Mouse (Mus musculus): ENCODE data around the gene Efna5. TPM values are rescaled to one million over a fixed set of nuclear protein-coding genes. Genes with fewer than 3 reads are reported as not detected.

Efna5 gene
- polyA plus RNA-seq, 1 experiment from 2014 or later: 56.7 TPM

DNA sequence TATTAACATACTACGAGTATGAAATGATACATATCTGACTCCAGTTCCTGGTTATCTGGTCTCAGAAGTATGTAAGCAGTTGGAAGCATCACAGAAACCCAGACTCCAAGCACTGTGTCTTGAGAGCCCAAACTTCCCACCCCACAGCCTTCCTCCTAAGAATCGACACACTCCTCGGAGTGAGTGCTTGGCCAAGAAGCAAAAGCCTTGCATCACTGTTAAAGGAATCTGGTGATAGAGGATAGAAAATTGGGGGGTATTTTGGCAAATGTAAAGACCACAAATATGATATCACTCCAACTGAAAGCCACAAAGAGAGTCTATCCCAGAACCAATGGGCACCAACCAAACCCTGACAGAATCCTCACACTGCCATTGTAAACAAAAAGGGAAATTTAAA, 104.4 kb downstream of the Efna5 start:
- no peak overlapping the region for H3K9ac ChIP-seq (ENCODE audit: low read depth, low read length)
- H3K27me3 ChIP-seq (ENCODE audit: control insufficient read depth, insufficient read depth, low read length): 0 out of 2 replicates have a peak, but pooled peaks cover 2% of the 10 kb centered on the region
- no peaks in the 10 kb centered on the region for H3K9me3 ChIP-seq (ENCODE audit: control insufficient read depth, low read length)
- ATAC-seq (ENCODE audit: low FRiP score) (no peak), DNase-seq (ENCODE audit: low spot score) (no peak)
- no peaks in the 10 kb centered on the region for H3K4me1 ChIP-seq (replicated peaks; ENCODE audit: control insufficient read depth, insufficient read depth, low read length)
- H3K36me3 ChIP-seq (ENCODE audit: control insufficient read depth, insufficient read depth, low read length): no peaks in the 10 kb centered on the region
- H3K4me3 ChIP-seq (ENCODE audit: low read depth, low read length): no peak overlapping the region
- no peak overlapping the region for H3K27ac ChIP-seq (ENCODE audit: low read depth, low read length)
- 81% methylated on average over 3 of the region's 3 CpGs for WGBS
- no peak overlapping the region for H3K4me2 ChIP-seq (replicated peaks; ENCODE audit: low read depth, low read length)

DNA sequence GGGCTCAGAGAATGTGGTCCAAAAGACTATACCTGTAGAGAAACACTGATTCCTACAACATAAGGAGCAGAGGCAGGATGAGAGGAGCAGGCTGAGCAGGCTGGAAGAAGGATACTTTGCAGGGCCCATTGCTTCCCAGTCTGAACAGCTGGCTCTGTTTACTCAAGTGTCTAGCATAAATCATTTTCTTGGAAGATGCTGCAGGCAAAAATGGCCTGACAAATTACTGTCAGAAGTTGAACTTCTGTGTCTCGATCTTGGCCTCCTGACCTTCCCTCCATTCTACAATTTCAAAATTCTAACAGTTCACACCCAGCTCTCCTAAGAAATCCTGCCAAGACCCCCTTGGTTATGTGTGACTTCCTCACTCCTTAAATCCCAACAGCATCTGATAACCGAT, 105.1 kb downstream of the Efna5 start:
- no peaks in the 10 kb centered on the region for H3K36me3 ChIP-seq (ENCODE audit: control insufficient read depth, insufficient read depth, low read length)
- ATAC-seq (ENCODE audit: low FRiP score) (no peak), DNase-seq (ENCODE audit: low spot score) (no peak)
- H3K27me3 ChIP-seq (ENCODE audit: control insufficient read depth, insufficient read depth, low read length): 0 out of 2 replicates have a peak, but pooled peaks cover 2% of the 10 kb centered on the region
- H3K4me1 ChIP-seq (replicated peaks; ENCODE audit: control insufficient read depth, insufficient read depth, low read length): no peaks in the 10 kb centered on the region
- H3K9me3 ChIP-seq (ENCODE audit: control insufficient read depth, low read length): no peaks in the 10 kb centered on the region
- H3K4me2 ChIP-seq (replicated peaks; ENCODE audit: low read depth, low read length): no peak overlapping the region
- no peak overlapping the region for H3K9ac ChIP-seq (ENCODE audit: low read depth, low read length)
- H3K27ac ChIP-seq (ENCODE audit: low read depth, low read length): no peak overlapping the region
- no peak overlapping the region for H3K4me3 ChIP-seq (ENCODE audit: low read depth, low read length)
- 53% methylated on average over 2 of the region's 2 CpGs for WGBS

DNA sequence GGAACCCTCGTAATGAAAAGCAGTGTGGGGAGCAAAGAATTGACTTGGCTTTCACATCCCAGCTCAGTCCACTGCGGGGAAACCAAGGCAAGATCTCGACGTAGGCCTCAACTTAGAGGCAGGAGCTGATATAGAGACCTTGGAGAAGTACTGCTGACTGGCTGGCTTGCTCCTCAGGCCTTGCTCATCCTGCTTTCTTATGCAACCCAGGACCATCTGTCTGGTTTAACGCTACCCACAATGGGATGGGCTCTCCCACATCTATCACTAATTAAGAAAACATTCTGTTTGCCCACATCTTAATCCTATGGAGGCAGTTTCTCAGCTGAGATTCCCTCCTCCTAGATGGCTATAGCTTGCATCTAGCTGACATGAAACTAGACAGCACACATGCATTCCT, 105.7 kb downstream of the Efna5 start:
- Histone ChIP-seq H3K27me3 (ENCODE audit: control insufficient read depth, insufficient read depth, low read length) (0 out of 2 replicates have a peak, but pooled peaks cover 2% of the 10 kb centered on the region), H3K4me1 (replicated peaks; ENCODE audit: control insufficient read depth, insufficient read depth, low read length) (no peaks in the 10 kb centered on the region), H3K9ac (ENCODE audit: low read depth, low read length) (no peak overlapping the region), H3K27ac (ENCODE audit: low read depth, low read length) (no peak overlapping the region), H3K4me3 (ENCODE audit: low read depth, low read length) (no peak overlapping the region), H3K9me3 (ENCODE audit: control insufficient read depth, low read length) (no peaks in the 10 kb centered on the region), H3K36me3 (ENCODE audit: control insufficient read depth, insufficient read depth, low read length) (no peaks in the 10 kb centered on the region), H3K4me2 (replicated peaks; ENCODE audit: low read depth, low read length) (no peak overlapping the region)
- DNase-seq (ENCODE audit: low spot score): no peak
- WGBS: 84% methylated on average over 5 of the region's 5 CpGs
- no peak for ATAC-seq (ENCODE audit: low FRiP score)

DNA sequence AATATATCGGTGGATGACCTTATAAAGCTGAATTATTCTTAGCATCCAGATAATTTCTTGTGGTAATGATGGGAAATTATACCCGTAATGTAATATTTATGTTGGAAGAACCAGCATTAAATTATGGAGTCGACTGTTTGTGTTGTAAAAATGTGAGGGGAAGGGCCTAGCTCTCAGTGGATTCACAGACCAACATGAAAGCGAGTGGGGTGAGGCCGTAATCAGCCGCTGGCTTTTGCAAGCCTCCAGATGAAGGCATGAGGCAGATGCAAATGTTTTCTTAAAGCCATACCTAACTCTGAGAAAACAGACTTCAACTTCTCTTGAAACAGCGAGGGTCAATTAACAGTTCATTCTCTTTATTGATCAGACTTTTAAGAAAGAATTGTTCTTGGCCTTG, 106.4 kb downstream of the Efna5 start:
- H3K4me3 ChIP-seq (ENCODE audit: low read depth, low read length): no peak overlapping the region
- no peaks in the 10 kb centered on the region for H3K36me3 ChIP-seq (ENCODE audit: control insufficient read depth, insufficient read depth, low read length)
- no peak for DNase-seq (ENCODE audit: low spot score)
- H3K4me1 ChIP-seq (replicated peaks; ENCODE audit: control insufficient read depth, insufficient read depth, low read length): no peaks in the 10 kb centered on the region
- H3K4me2 ChIP-seq (replicated peaks; ENCODE audit: low read depth, low read length): no peak overlapping the region
- H3K9me3 ChIP-seq (ENCODE audit: control insufficient read depth, low read length): no peaks in the 10 kb centered on the region
- 0 out of 2 replicates have a peak, but pooled peaks cover 2% of the 10 kb centered on the region for H3K27me3 ChIP-seq (ENCODE audit: control insufficient read depth, insufficient read depth, low read length)
- H3K9ac ChIP-seq (ENCODE audit: low read depth, low read length): no peak overlapping the region
- H3K27ac ChIP-seq (ENCODE audit: low read depth, low read length): no peak overlapping the region
- 91% methylated on average over 7 of the region's 7 CpGs for WGBS
- ATAC-seq (ENCODE audit: low FRiP score): no peak

DNA sequence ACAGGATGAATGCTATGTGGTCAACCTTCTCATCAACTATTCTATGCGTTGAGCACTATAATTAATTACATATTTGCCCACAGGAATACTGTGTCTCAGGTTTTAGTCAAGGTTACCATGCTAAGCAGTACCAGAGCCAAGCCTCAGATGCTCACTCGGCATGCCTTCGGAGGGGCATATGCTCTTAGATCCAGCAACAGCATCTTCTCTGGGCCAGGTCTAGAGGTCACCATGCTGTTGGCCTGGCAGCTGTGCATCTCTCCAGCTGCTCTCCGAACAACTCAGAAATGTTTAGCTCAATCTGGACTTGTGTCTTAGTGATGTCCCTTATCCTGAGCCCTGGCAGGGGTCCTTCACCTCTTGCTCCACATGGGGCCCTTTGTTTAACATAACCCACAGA, 114.4 kb downstream of the Efna5 start:
- Histone ChIP-seq H3K9ac (ENCODE audit: low read depth, low read length) (no peak overlapping the region), H3K36me3 (ENCODE audit: control insufficient read depth, insufficient read depth, low read length) (no peaks in the 10 kb centered on the region), H3K27ac (ENCODE audit: low read depth, low read length) (no peak overlapping the region), H3K9me3 (ENCODE audit: control insufficient read depth, low read length) (no peaks in the 10 kb centered on the region), H3K4me2 (replicated peaks; ENCODE audit: low read depth, low read length) (no peak overlapping the region), H3K27me3 (ENCODE audit: control insufficient read depth, insufficient read depth, low read length) (no peaks in the 10 kb centered on the region), H3K4me3 (ENCODE audit: low read depth, low read length) (no peak overlapping the region), H3K4me1 (replicated peaks; ENCODE audit: control insufficient read depth, insufficient read depth, low read length) (no peaks in the 10 kb centered on the region)
- DNase-seq (ENCODE audit: low spot score): no peak
- ATAC-seq (ENCODE audit: low FRiP score): no peak
- WGBS: 51% methylated on average over 4 of the region's 4 CpGs

DNA sequence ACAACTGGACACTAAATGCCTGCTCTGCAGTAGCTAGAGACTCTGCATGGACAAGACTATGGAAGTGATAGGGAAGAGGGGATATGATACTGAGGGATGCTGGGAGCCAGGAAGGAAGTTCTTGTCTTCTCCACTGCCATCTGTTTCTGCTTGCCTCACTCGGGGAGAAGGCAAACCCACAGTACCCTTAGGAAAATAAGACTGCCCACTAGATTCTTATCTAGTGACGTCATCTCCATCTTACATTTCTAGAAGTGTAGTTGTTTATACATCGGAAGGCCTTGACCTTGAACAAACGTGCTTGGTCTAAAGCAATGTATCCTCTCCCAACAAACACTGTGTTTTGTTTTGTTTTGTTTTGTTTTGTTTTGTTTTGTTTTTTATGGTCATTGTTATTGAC, 116.0 kb downstream of the Efna5 start:
- DNase-seq (ENCODE audit: low spot score): no peak
- H3K9ac ChIP-seq (ENCODE audit: low read depth, low read length): no peak overlapping the region

DNA sequence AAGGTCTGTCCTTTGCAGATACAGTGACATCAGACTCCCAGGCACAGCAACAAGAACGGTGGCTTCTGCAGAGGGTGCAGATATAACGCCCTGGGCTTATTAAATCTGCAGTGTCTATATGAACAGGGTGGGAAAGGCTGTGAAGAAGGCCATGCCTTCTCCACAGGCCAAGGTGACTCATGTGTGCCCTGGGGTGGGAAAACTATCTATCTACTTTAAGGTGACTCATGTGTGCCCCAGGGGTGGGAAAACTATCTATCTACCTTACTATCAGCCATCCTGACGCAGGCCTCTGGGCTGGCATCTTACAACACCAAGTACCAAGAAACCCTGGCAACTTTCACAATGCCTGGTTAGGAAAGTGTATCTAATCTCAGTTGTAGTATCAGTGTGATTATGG, 124.2 kb downstream of the Efna5 start:
- ATAC-seq (ENCODE audit: low FRiP score): no peak
- H3K27ac ChIP-seq (ENCODE audit: low read depth, low read length): no peak overlapping the region
- 90% methylated on average over 3 of the region's 3 CpGs for whole genome bisulfite sequencing
- no peaks in the 10 kb centered on the region for H3K9me3 ChIP-seq (ENCODE audit: control insufficient read depth, low read length)
- no peaks in the 10 kb centered on the region for H3K4me1 ChIP-seq (replicated peaks; ENCODE audit: control insufficient read depth, insufficient read depth, low read length)
- H3K4me2 ChIP-seq (replicated peaks; ENCODE audit: low read depth, low read length): no peak overlapping the region
- H3K4me3 ChIP-seq (ENCODE audit: low read depth, low read length): no peak overlapping the region
- H3K9ac ChIP-seq (ENCODE audit: low read depth, low read length): no peak overlapping the region
- DNase-seq (ENCODE audit: low spot score): no peak
- H3K27me3 ChIP-seq (ENCODE audit: control insufficient read depth, insufficient read depth, low read length): no peaks in the 10 kb centered on the region
- H3K36me3 ChIP-seq (ENCODE audit: control insufficient read depth, insufficient read depth, low read length): no peaks in the 10 kb centered on the region

More for the DNA sequence above, 116.0 kb downstream of the Efna5 start:
- Histone ChIP-seq H3K4me2 (replicated peaks; ENCODE audit: low read depth, low read length) (no peak overlapping the region), H3K4me3 (ENCODE audit: low read depth, low read length) (no peak overlapping the region), H3K27me3 (ENCODE audit: control insufficient read depth, insufficient read depth, low read length) (no peaks in the 10 kb centered on the region), H3K4me1 (replicated peaks; ENCODE audit: control insufficient read depth, insufficient read depth, low read length) (no peaks in the 10 kb centered on the region), H3K36me3 (ENCODE audit: control insufficient read depth, insufficient read depth, low read length) (no peaks in the 10 kb centered on the region), H3K27ac (ENCODE audit: low read depth, low read length) (no peak overlapping the region), H3K9me3 (ENCODE audit: control insufficient read depth, low read length) (no peaks in the 10 kb centered on the region)
- ATAC-seq (ENCODE audit: low FRiP score): no peak
- WGBS: 73% methylated on average over 4 of the region's 4 CpGs

DNA sequence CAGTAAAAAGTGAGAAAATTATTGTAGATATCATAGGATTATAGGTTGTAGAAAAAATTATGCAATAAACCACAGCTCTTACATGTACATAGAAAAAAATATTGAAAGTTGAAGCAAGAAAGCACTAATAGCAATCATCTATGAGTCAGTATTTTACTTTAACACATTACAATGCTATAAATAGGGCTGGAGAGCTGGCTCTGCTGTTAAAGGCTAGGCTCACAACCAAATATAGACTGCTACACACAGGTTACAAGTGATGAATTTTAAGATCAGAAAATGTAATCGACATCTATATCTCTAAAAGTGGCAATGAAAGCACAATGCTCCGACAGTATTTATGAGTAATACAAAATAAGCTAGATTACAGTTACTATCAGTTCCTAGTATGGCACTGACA, 125.5 kb downstream of the Efna5 start:
- Histone ChIP-seq H3K4me2 (replicated peaks; ENCODE audit: low read depth, low read length) (no peak overlapping the region), H3K36me3 (ENCODE audit: control insufficient read depth, insufficient read depth, low read length) (no peaks in the 10 kb centered on the region), H3K4me1 (replicated peaks; ENCODE audit: control insufficient read depth, insufficient read depth, low read length) (no peaks in the 10 kb centered on the region), H3K27ac (ENCODE audit: low read depth, low read length) (no peak overlapping the region), H3K4me3 (ENCODE audit: low read depth, low read length) (no peak overlapping the region), H3K9ac (ENCODE audit: low read depth, low read length) (no peak overlapping the region), H3K9me3 (ENCODE audit: control insufficient read depth, low read length) (no peaks in the 10 kb centered on the region), H3K27me3 (ENCODE audit: control insufficient read depth, insufficient read depth, low read length) (no peaks in the 10 kb centered on the region)
- DNase-seq (ENCODE audit: low spot score) (no peak), ATAC-seq (ENCODE audit: low FRiP score) (no peak)
- WGBS: 94% methylated on average over 2 of the region's 2 CpGs

DNA sequence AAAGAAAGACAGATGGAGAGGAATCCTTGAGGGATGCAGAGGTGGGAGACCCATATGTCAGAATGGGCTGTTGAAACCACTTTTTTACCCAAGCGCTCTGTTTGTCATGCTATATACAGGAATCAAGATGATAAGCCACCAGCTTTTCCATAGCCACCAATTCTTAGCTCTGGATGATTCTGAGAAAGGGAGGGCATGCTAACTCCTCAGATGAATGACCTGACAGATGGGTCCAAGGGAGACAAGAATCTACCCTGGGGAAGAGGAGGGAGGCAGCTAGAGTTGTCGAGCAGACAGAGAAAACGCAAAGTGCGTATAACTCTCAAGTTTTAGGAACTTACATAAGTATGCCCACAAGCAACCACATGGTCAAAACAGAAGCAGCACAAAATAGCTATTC, 126.5 kb downstream of the Efna5 start:
- Histone ChIP-seq H3K4me3 (ENCODE audit: low read depth, low read length) (no peak overlapping the region), H3K4me2 (replicated peaks; ENCODE audit: low read depth, low read length) (no peak overlapping the region), H3K9ac (ENCODE audit: low read depth, low read length) (no peak overlapping the region), H3K4me1 (replicated peaks; ENCODE audit: control insufficient read depth, insufficient read depth, low read length) (no peaks in the 10 kb centered on the region), H3K27me3 (ENCODE audit: control insufficient read depth, insufficient read depth, low read length) (no peaks in the 10 kb centered on the region), H3K36me3 (ENCODE audit: control insufficient read depth, insufficient read depth, low read length) (no peaks in the 10 kb centered on the region), H3K27ac (ENCODE audit: low read depth, low read length) (no peak overlapping the region), H3K9me3 (ENCODE audit: control insufficient read depth, low read length) (no peaks in the 10 kb centered on the region)
- DNase-seq (ENCODE audit: low spot score): no peak
- WGBS: 84% methylated on average over 4 of the region's 4 CpGs
- no peak for ATAC-seq (ENCODE audit: low FRiP score)

Data from hindbrain, embryonic 11.5 days (tissue).